Mouse (Mus musculus): ENCODE measurements at regions not wholly inside any gene's neighbourhood (a gene's known extent, or its start where the extent isn't known, plus 50 kb on each side); places are given as distances from the start of the nearest gene placed in this dataset.

GRCm38 (mm10) chr12:32291145-32291544 lies 82.7 kb upstream of the Pik3cg start:
- no peaks in the 10 kb centered on the region for H3K9me3 ChIP-seq (ENCODE audit: control insufficient read depth, low read length)
- H3K36me3 ChIP-seq (ENCODE audit: control insufficient read depth, insufficient read depth, low read length): no peaks in the 10 kb centered on the region
- ATAC-seq (ENCODE audit: low FRiP score, low TSS enrichment): peak; percentile 58; the same call in 1 of the 2 replicates
- TF ChIP-seq EP300 (optimal IDR thresholded peaks at IDR 0.05): no peak
- TF ChIP-seq CTCF (IDR thresholded peaks at IDR 0.05; ENCODE audit: low read depth): no peak
- no peak overlapping the region for H3K4me3 ChIP-seq (ENCODE audit: low read depth, low read length)
- 58% methylated on average over 5 of the region's 5 CpGs for WGBS
- H3K9ac ChIP-seq (ENCODE audit: low read length): no peak overlapping the region
- no peak overlapping the region; the same call in 1 of the 2 replicates for H3K27ac ChIP-seq (replicated peaks)
- no peaks in the 10 kb centered on the region for H3K4me1 ChIP-seq (replicated peaks; ENCODE audit: control insufficient read depth, insufficient read depth)
- no peaks in the 10 kb centered on the region for H3K27me3 ChIP-seq (ENCODE audit: control insufficient read depth, insufficient read depth, low read length)
- no peak overlapping the region for H3K4me2 ChIP-seq (replicated peaks; ENCODE audit: low read depth)
- DNase-seq (ENCODE audit: low spot score): no peak

DNA sequence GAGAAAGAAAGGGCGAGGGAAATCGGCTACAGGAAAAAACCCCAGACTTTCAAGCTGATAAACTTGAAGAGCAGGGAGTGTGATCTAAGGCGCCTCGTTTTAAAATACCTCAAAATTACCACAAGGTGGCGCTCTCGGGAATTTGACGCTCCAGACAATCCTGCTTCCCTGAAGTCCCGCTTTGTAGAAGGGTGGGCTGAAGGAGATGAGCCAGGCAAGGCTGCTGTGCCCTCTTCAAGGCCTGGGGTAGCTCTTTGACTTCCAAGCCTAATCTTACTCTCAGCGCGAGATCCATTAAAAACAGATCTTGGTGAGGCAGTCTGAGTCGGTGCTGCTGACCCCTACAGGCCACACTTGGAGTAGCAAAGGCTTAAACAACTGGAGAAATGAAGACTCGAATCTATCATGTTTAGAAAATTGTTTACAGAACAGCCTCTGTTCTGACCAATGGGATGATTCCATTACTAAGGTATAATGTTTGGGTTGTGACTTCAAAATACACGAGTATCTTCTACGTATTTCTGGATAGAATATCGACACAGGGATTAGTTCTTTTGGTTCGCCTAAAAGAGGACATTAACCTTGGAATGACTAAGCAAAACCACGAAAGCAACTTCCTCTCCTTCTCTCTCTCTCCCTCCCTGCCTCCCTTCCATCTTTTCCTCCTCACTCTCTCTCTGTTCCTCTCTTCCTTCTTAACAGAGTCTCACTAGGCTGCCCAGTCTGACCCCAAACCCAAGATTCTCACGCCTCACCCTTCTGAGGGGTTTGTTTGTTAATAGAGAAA lies 83.7 kb upstream of the Pik3cg start:
- peak; percentile 67 for DNase-seq (ENCODE audit: low spot score)
- Histone ChIP-seq H3K4me3 (ENCODE audit: low read depth, low read length) (peak overlapping the region; percentile 34), H3K4me1 (replicated peaks; ENCODE audit: control insufficient read depth, insufficient read depth) (no peaks in the 10 kb centered on the region), H3K27ac (replicated peaks) (peak overlapping the region; percentile 67; the same call in 1 of the 2 replicates), H3K9me3 (ENCODE audit: control insufficient read depth, low read length) (no peaks in the 10 kb centered on the region), H3K9ac (ENCODE audit: low read length) (no peak overlapping the region), H3K27me3 (ENCODE audit: control insufficient read depth, insufficient read depth, low read length) (no peaks in the 10 kb centered on the region), H3K4me2 (replicated peaks; ENCODE audit: low read depth) (peak overlapping the region; percentile 59), H3K36me3 (ENCODE audit: control insufficient read depth, insufficient read depth, low read length) (no peaks in the 10 kb centered on the region)
- ATAC-seq (ENCODE audit: low FRiP score, low TSS enrichment): peak; percentile 80
- peak; percentile 87 for TF ChIP-seq CTCF (IDR thresholded peaks at IDR 0.05; ENCODE audit: low read depth)
- TF ChIP-seq EP300 (optimal IDR thresholded peaks at IDR 0.05): no peak
- WGBS: 16% methylated on average over 18 of the region's 18 CpGs

DNA sequence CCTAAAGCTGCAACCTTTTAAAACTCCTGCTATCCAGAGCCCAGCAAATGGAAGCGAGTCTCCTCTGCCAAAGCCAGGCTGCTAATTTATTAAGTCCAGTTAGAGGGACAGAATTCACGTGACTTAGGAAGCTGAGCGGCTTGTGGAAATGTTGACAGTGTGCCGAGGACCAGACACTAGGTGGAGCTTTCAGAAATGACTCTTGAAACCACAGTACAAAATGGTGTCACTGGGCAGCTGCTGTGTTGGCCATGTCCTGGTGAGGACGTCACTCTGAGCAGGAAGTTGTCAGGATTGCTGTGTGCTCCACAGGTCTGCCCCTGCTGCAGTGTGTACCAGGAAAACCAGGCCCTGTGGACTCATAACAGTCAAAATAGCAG lies 84.3 kb upstream of the Pik3cg start:
- WGBS: 59% methylated on average over 5 of the region's 5 CpGs
- H3K27me3 ChIP-seq (ENCODE audit: control insufficient read depth, insufficient read depth, low read length): no peaks in the 10 kb centered on the region
- TF ChIP-seq EP300 (optimal IDR thresholded peaks at IDR 0.05) (no peak), CTCF (IDR thresholded peaks at IDR 0.05; ENCODE audit: low read depth) (peak; percentile 32; the same call in 1 of the 2 replicates)
- 0 out of 2 replicates have a peak overlapping the region, but pooled peaks have one; percentile 59 for H3K4me2 ChIP-seq (replicated peaks; ENCODE audit: low read depth)
- H3K27ac ChIP-seq (replicated peaks): no peak overlapping the region
- H3K9ac ChIP-seq (ENCODE audit: low read length): no peak overlapping the region
- no peaks in the 10 kb centered on the region for H3K36me3 ChIP-seq (ENCODE audit: control insufficient read depth, insufficient read depth, low read length)
- no peak overlapping the region for H3K4me3 ChIP-seq (ENCODE audit: low read depth, low read length)
- ATAC-seq (ENCODE audit: low FRiP score, low TSS enrichment): peak; percentile 46; the same call in 1 of the 2 replicates
- H3K9me3 ChIP-seq (ENCODE audit: control insufficient read depth, low read length): no peaks in the 10 kb centered on the region
- no peak for DNase-seq (ENCODE audit: low spot score)
- H3K4me1 ChIP-seq (replicated peaks; ENCODE audit: control insufficient read depth, insufficient read depth): no peaks in the 10 kb centered on the region

DNA sequence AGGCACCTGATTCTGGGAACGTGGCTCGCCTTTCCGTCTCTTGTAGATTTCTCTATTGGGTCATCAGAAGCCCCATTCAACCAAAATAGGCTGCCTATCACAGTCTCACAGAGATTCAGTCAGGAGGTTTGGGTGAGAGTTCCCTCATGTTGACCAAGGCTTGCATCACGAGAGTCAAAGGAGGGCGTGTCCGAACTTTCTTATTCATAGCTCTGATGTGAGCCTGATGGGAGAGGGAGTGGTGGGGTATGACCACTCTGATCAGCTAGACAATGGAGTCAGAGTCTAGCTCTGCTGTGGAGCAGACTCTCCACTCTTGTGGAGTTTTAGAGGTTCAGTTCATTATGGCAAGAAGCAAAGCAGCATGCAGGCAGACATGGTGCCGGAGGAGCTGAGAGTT lies 81.1 kb upstream of the Ccdc71l start:
- H3K9me3 ChIP-seq (ENCODE audit: control insufficient read depth, low read length): no peaks in the 10 kb centered on the region
- no peak overlapping the region for H3K9ac ChIP-seq (ENCODE audit: low read length)
- 85% methylated on average over 7 of the region's 7 CpGs for WGBS
- H3K27me3 ChIP-seq (ENCODE audit: control insufficient read depth, insufficient read depth, low read length): no peaks in the 10 kb centered on the region
- DNase-seq (ENCODE audit: low spot score) (no peak), ATAC-seq (ENCODE audit: low FRiP score, low TSS enrichment) (peak; percentile 47; the same call in 1 of the 2 replicates)
- TF ChIP-seq EP300 (optimal IDR thresholded peaks at IDR 0.05) (no peak), CTCF (IDR thresholded peaks at IDR 0.05; ENCODE audit: low read depth) (no peak)
- H3K27ac ChIP-seq (replicated peaks): no peak overlapping the region
- no peak overlapping the region for H3K4me3 ChIP-seq (ENCODE audit: low read depth, low read length)
- H3K4me1 ChIP-seq (replicated peaks; ENCODE audit: control insufficient read depth, insufficient read depth): no peaks in the 10 kb centered on the region
- no peak overlapping the region for H3K4me2 ChIP-seq (replicated peaks; ENCODE audit: low read depth)
- H3K36me3 ChIP-seq (ENCODE audit: control insufficient read depth, insufficient read depth, low read length): no peaks in the 10 kb centered on the region

DNA sequence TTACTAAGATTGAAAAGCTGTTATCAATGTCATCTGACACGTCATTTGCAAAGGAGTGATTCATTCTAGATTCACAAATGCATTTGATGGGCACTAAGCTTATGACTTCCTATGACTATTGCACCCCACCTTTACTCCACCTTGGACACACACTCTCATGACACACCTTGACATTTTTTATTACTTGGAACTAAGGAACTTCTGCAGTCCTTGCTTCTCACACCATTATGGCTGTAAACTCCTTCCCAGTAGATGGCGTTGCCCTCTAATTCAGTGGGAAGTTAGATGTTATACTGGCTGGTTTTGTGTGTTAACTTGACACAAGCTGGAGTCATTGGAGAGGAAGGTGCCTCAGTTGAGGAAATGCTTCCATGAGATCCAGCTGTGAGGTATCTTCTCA lies 78.8 kb upstream of the Ccdc71l start:
- ATAC-seq (ENCODE audit: low FRiP score, low TSS enrichment) (peak; percentile 93), DNase-seq (ENCODE audit: low spot score) (no peak)
- Histone ChIP-seq H3K27ac (replicated peaks) (no peak overlapping the region), H3K27me3 (ENCODE audit: control insufficient read depth, insufficient read depth, low read length) (no peaks in the 10 kb centered on the region), H3K4me1 (replicated peaks; ENCODE audit: control insufficient read depth, insufficient read depth) (no peaks in the 10 kb centered on the region), H3K9ac (ENCODE audit: low read length) (no peak overlapping the region), H3K9me3 (ENCODE audit: control insufficient read depth, low read length) (no peaks in the 10 kb centered on the region), H3K4me3 (ENCODE audit: low read depth, low read length) (no peak overlapping the region), H3K4me2 (replicated peaks; ENCODE audit: low read depth) (no peak overlapping the region), H3K36me3 (ENCODE audit: control insufficient read depth, insufficient read depth, low read length) (no peaks in the 10 kb centered on the region)
- WGBS: 68% methylated on average over 2 of the region's 2 CpGs
- no peak for TF ChIP-seq EP300 (optimal IDR thresholded peaks at IDR 0.05)
- peak; percentile 51 for TF ChIP-seq CTCF (IDR thresholded peaks at IDR 0.05; ENCODE audit: low read depth)

DNA sequence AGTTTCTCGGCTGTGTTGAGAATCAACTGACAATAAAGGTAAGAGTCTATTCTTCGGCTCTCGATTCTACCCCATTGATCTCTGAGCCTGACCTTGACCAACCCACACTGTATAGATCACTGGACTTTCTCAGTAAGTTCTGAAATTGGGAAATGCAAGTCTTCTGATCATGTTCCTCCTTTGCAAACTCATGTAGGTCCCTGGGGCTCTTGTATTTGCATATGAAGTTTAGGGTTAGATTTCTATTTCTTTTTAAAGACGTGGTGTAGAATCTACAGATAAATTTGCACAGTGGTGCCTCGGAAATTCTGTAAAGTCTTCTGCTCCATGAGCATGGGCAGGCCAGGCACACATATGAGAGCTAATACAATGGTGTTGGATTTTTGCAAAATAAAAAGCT lies 72.8 kb upstream of the Ccdc71l start:
- 89% methylated on average over 5 of the region's 5 CpGs for WGBS
- no peak overlapping the region for H3K27ac ChIP-seq (replicated peaks)
- no peaks in the 10 kb centered on the region for H3K9me3 ChIP-seq (ENCODE audit: control insufficient read depth, low read length)

More for the DNA sequence above, 72.8 kb upstream of the Ccdc71l start:
- Histone ChIP-seq H3K36me3 (ENCODE audit: control insufficient read depth, insufficient read depth, low read length) (no peaks in the 10 kb centered on the region), H3K4me2 (replicated peaks; ENCODE audit: low read depth) (no peak overlapping the region), H3K9ac (ENCODE audit: low read length) (no peak overlapping the region), H3K4me3 (ENCODE audit: low read depth, low read length) (no peak overlapping the region), H3K4me1 (replicated peaks; ENCODE audit: control insufficient read depth, insufficient read depth) (no peaks in the 10 kb centered on the region), H3K27me3 (ENCODE audit: control insufficient read depth, insufficient read depth, low read length) (no peaks in the 10 kb centered on the region)
- no peak for DNase-seq (ENCODE audit: low spot score)
- TF ChIP-seq EP300 (optimal IDR thresholded peaks at IDR 0.05) (no peak), CTCF (IDR thresholded peaks at IDR 0.05; ENCODE audit: low read depth) (no peak)
- ATAC-seq (ENCODE audit: low FRiP score, low TSS enrichment): no peak
